Mouse (Mus musculus): Measurements from ENCODE around the gene Pla2g2f.

The Pla2g2f gene

DNA sequence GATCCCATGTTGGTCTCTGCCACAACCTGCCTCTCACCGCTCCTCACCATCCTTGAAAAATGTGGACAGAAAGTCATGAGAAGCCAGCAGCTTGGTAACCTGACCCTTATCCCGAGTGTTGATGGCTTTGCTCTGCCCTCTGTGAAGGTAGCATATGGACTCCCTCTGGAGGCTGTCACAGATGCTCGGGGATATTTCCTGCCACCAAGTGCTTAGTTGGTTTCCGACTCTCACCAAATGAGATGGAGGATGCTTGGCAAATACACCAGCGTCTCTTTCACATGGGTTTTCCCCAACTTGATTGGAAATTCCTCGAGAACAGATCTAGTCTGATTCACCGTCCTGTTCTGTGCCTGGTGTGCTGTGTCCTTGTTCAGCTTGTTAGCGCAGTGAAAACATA is 44.8 kb downstream of the Pla2g2f start:
- no peak for DNase-seq

DNA sequence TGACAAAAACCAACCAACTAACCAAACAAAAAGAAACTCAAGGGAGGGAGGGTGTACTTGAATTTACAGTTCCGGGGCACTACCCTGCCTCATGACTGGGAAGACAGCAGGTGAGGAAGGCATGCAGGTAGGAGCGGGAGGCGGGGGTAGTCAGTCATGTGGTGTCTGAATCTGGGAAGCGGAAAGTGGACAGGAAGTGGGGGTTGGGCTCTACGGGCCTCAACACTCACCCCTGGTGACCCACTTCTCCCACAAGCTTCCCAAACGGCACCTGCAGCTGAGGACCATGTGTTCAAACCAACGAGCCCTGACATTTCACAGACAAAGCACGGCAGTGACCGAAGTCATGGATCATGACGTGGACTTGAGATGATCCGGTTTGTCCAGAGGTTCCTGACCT is 45.3 kb downstream of the Pla2g2f start:
- DNase-seq, result peak; percentile 45

DNA sequence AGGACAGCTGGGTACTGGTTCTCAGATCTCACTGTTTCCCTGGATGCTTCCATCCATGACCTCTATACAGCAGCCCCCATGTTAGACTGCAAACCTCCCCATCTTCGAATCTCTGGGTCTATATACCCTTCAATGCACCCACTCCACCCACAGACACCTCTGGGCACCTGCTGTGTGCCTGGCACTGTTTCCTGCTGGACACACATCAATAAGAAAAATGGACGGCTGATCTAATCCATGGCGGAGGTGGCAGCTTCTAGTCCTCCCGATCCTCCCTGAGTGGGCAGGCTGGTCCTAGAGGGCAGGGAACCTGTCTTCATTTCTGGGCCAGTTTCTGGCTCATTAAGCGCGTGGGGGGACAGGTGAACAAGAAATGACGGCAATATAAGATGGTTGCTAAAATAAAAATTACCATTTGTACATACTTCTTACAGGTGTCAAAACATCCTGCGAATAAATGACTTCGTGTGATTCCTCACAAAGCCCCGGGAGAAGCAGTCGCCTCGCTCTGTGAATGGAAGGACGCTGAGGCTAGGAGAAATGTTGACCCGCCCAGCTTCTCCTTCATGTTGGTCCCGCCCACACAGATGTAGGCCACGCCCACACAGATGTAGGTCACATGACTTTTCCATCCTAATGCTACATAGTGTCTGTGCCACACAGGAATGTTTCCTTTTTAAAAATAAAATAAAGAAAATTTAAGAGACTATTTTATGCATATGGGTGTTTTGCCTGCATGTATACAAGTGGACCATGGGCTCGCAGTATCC is 46.2 kb downstream of the Pla2g2f start:
- DNase-seq, result no peak

DNA sequence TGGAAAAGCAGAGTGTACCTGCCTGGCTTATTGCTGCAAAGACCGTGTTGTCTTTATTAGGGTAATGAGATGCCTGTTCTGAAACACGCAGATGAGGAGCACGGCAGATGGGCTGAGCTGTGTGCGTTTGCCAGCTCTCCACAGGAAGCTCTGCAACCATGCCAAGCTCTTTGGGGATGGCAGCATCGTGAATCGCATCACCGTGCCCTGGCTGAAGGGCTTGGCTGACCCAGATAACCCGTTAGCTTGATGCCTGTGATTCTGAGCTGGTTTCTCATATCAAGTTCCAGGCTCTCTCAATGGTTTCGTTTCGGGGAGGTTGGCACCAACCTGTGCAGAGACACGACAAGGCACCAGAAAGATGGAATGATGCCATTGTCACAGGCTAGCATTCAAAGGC is 46.8 kb downstream of the Pla2g2f start:
- peak; percentile 99 for DNase-seq

DNA sequence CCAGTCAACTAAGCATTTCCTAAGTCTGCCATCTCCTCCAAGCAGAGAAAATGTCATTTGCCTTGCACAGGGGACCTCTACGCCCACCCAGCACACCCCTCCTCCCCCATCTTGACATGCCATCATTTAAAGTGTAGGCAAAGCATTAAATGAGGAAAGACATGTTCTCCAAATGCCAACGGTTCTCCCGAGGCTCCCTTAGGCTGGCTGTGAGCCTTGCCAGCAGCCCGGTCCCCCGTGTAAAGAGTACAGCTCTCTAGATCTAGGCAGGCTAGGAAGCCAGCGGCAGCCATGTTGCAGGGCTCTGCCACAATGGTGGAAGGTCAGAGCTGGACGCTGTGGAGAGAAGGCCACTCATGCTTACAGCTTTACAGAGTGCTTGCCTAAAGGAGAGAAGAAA is 47.5 kb downstream of the Pla2g2f start:
- DNase-seq, result peak; percentile 69

DNA sequence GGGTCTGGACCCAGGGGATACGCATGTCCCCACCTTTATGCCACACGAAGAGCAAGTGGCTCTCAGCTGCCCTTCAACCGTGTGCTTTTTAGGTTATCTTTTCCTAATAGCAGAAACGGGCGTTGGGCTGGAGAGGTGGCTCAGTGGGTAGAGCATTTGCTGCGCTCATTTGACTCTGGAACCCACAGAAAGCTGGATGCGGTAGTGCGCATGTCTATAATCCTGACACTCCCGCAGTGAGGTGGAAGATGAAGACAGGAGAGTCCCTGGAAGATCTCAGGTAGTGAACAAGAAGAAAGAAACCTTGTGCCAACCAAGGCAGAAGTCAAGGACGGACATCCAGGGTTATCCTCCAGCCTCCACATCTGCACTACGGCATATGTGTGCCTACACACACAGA is 48.2 kb downstream of the Pla2g2f start:
- DNase-seq, result peak; percentile 45

DNA sequence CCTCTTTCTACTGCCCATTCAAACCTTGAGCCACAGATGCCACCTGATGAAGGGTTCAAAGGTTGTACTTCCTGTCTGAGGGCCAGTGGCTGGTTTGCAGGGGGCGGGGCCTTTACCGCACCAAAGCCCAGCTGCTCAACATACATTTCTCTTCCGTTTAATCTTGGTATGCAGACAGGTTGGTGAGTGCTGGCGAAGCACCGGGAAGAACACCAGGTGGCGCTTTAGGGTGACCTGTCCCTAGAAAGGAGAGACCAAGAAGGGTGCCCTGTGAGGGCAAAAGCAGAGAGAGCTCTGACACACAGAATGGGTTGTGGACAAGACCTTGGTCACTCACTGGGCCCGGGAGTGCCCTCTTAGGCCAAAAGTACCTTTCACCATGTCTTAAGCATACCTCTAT is 48.8 kb downstream of the Pla2g2f start:
- DNase-seq, result peak; percentile 79

DNA sequence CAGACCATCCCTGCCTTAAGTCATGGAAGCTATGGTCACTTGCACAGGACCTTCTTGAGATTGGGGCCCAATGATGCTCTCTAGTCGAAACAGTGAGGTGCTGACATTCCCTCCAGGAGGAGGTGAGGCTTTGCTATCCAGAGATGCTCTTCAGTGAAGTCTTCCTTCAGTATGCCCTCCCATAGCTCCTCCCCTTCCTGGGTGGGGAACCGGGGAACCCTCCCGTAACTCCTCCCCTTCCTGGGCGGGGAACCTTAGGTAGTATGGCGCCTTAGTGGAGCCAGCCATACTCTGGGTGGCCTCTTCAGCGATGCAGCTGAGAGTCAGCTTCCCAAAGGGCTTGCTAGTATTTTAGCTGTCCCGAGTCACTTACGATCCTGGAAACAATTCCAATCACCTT is 50.8 kb downstream of the Pla2g2f start:
- no peak for DNase-seq

DNA sequence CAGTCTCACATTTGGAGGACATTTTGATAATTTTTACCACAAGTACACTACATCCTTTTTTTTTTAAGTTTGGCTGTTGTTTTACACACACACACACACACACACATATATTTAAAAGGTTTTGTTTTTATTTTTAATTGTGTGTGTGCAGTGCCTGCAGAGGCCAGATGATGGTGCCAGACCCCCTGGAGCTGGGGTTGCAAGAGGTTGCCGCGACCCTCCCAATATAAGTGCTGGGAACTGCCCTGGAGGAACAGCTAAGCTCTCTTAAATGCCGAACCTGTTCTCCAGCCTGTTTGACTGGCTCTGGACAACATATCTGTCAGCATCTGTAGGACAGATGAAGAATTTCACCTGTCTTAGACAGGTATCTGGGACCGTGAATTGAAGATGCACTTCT is 53.3 kb downstream of the Pla2g2f start:
- DNase-seq, result no peak

DNA sequence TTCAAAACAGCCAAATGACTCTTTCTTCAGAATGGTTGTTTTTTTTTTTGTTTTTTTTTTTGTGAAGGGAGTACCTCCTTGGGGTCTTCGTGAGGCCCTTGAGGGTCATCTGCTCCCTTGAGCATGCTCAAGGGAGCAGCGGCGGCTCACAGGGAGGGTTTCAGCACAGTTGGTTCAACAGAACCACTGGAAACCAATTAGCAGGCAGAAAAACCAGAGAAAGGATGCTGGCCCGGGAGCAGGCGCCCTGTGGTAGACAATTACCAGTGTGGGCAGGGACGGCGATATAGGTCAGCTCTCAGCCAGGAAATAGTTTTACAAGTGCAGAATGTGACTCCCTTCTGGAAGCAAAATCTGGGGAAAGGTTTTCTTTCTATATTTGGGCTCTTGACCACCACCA is 53.8 kb downstream of the Pla2g2f start:
- no peak for DNase-seq

DNA sequence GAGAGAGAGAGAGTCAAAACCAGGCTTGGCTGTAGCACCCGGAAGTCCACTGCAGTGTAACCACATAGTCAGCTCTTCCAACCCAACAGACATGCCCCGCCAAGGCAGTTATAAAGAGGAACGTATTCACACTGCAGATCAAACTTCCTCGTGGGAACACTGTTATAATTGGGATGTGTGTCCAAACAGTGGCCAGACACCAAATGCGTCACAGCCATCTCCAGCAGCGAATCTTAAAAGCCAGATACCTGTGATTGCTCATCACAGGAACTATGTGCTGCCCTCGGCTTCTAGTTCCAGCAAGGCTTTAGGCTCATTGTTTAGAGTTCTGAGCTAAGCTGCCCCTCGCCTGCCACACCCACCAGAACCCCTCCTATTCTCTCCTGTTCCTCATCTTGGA is 54.9 kb downstream of the Pla2g2f start:
- no peak for DNase-seq

DNA sequence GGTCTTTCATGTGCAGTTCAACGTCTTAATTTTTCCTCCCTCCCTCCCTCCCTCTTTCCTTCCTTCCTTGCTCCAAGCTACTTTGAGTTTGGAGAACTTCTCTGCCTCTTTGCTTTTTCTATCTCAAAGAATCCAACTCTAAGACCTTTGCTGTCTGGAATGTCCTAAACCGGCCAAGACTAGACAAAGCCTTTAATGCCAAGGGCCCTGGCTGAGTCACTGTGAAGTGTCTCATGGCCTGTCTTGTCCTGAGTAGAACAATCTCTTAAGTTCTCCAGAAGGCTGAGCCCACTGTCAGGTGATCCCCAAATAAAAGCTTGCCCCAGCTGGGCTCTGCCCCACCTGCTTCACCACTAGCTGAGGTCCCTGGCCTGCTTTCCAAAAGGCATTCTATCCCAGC is 55.4 kb downstream of the Pla2g2f start:
- DNase-seq, result no peak

DNA sequence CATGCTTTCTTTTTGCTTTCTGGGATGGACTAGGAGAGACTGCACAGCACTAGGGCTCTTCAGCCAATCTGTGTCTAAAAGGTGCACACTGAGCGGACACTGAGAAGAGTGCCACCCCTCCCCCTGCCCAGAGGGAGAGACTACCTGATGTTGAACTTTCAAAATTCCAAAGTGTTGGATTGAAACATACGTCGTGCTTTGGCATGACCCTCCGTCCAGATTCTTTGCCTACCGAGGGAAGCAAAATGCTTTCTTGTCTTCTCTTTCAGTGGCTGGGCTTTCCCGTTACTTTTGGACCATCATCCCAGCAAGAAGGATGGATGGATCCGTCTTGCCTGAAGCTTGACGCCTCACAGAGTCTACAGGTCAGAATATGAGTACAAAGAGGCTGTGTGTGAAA is 56.3 kb downstream of the Pla2g2f start:
- DNase-seq, result no peak

Measured in cerebellum, adult 11-12 months (tissue).